Comparison of ENCODE assay signal across 11 mouse cellular contexts in the genomic region with DNA sequence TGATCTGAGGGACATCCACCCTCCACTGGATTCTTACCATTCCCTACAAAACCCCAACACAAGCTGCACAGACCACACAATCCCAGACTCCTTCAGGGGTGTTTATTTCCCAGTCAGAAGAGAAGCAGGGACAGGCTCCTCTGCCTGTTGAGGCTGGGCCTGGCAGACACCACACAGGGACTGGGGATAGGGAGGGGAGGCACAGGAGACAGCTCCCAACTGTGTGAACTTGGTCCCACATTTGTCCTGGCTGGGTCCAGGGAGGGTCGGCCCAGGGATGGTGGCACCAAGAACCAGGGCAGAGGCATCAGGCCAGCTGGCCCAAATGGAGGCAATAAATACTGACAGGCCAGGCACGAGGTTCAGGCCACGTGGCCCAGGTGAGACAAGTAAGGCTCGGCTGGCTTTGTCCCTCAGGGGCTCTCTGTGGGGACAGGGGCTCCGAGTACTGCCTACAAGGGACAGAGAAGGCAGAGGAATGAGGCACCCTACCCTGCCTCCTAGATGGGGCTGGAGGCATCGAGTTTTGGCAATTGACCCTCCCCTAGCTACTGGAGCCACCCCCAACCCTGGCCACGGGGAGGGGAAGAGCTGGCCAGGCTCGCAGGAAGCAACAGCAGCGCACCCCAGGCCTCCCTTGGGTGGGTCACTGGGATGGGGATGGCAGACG. TPM values are rescaled to one million over a fixed set of nuclear protein-coding genes. Genes with fewer than 3 reads are reported as not detected.
DNase-seq lines count a peak whose midpoint lies in the region; ATAC-seq and TF ChIP-seq lines count a peak whose summit lies in the region.
"Had no signal": no experiment of that assay in that cellular context is flagged by ENCODE, and none has a peak within 500 bp of the region (broad histone marks: within the 10 kb centered on the region; RNA-seq: fewer than 3 reads in every experiment).

No protein-coding gene starts in this region.

- H3K27ac ChIP-seq in midbrain, embryonic 10.5 days (replicated peaks): no peak overlapping the region
- H3K27ac ChIP-seq in midbrain, embryonic 14.5 days (replicated peaks; ENCODE audit: low read depth, low read length): no peak overlapping the region
- H3K27ac ChIP-seq in small intestine, adult 2 months (ENCODE audit: insufficient read depth, low read depth, low read length): peak overlapping the region; percentile 93
- H3K27ac ChIP-seq: lung, embryonic 15.5 days had no signal

- H3K4me1 ChIP-seq in midbrain, embryonic 10.5 days: peaks cover 50% of the 10 kb centered on the region
- H3K4me1 ChIP-seq in midbrain, embryonic 14.5 days (ENCODE audit: control insufficient read depth, insufficient read depth, low read length): peaks cover 21% of the 10 kb centered on the region
- H3K4me1 ChIP-seq in small intestine, adult 2 months (ENCODE audit: control insufficient read depth, insufficient read depth, insufficient read length, low read length): peaks cover 41% of the 10 kb centered on the region

- no peak overlapping the region for H3K4me2 ChIP-seq in midbrain, embryonic 14.5 days (ENCODE audit: low read length)
- H3K4me2 ChIP-seq: lung, embryonic 15.5 days had no signal

- peak; percentile 25 to 26 for DNase-seq in cerebellum, postnatal 14 days
- no peak for DNase-seq in cerebellum, adult 8-10 months
- no peak for DNase-seq in midbrain, embryonic 10.5 days (ENCODE audit: low spot score)
- DNase-seq in midbrain, embryonic 14.5 days: no peak
- DNase-seq in kidney, postnatal 14 days: peak; percentile 27
- no peak for DNase-seq in lung, postnatal 25 days (ENCODE audit: low spot score)
- DNase-seq in right cerebral cortex, adult 2 months (ENCODE audit: low spot score in 2 of 2): no peak

- H3K4me3 ChIP-seq in midbrain, embryonic 10.5 days: peak overlapping the region; percentile 92
- H3K4me3 ChIP-seq in midbrain, embryonic 14.5 days (replicated peaks; ENCODE audit: low read depth, low read length): no peak overlapping the region
- H3K4me3 ChIP-seq in small intestine, adult 2 months (ENCODE audit: low read depth, low read length): no peak overlapping the region
- H3K4me3 ChIP-seq: lung, embryonic 15.5 days had no signal

- TF ChIP-seq CTCF in small intestine, adult 2 months (IDR thresholded peaks at IDR 0.05; ENCODE audit: extremely low read depth, insufficient read length, insufficient replicate concordance, low read depth, low read length): no peak

- no peak for TF ChIP-seq POLR2A in small intestine, adult 2 months (IDR thresholded peaks at IDR 0.05; ENCODE audit: low read depth, low read length)

- no peaks in the 10 kb centered on the region for H3K9me3 ChIP-seq in midbrain, embryonic 10.5 days (replicated peaks)
- no peaks in the 10 kb centered on the region for H3K9me3 ChIP-seq in midbrain, embryonic 14.5 days (ENCODE audit: control insufficient read depth, low read length)
- H3K9me3 ChIP-seq: lung, embryonic 15.5 days had no signal

- ATAC-seq in midbrain, embryonic 14.5 days (ENCODE audit: low FRiP score, low TSS enrichment): no peak
- ATAC-seq: inflammation-experienced regulatory T-cells, adult 6 months had no signal

- WGBS in midbrain, embryonic 10.5 days: 89% methylated on average over 10 of the region's 10 CpGs
- WGBS in midbrain, embryonic 14.5 days: 88% methylated on average over 10 of the region's 10 CpGs
- WGBS in small intestine, adult 2 months: 63% methylated on average over 10 of the region's 10 CpGs

- H3K9ac ChIP-seq in midbrain, embryonic 14.5 days (replicated peaks; ENCODE audit: low read length): no peak overlapping the region
- H3K9ac ChIP-seq: lung, embryonic 15.5 days had no signal

- H3K36me3 ChIP-seq in midbrain, embryonic 10.5 days: peaks cover 47% of the 10 kb centered on the region
- peaks cover 27% of the 10 kb centered on the region for H3K36me3 ChIP-seq in midbrain, embryonic 14.5 days (ENCODE audit: control insufficient read depth, insufficient read depth, low read length)
- peaks cover 26% of the 10 kb centered on the region for H3K36me3 ChIP-seq in small intestine, adult 2 months (ENCODE audit: control insufficient read depth, insufficient read depth, low read length)

- H3K27me3 ChIP-seq in midbrain, embryonic 10.5 days (ENCODE audit: low read depth, poor library complexity, severe bottlenecking): no peaks in the 10 kb centered on the region
- H3K27me3 ChIP-seq in midbrain, embryonic 14.5 days (ENCODE audit: control insufficient read depth, insufficient read depth, low read length): no peaks in the 10 kb centered on the region
- H3K27me3 ChIP-seq in small intestine, adult 2 months (ENCODE audit: control insufficient read depth, insufficient read depth, low read length): no peaks in the 10 kb centered on the region
- H3K27me3 ChIP-seq: lung, embryonic 15.5 days had no signal

RNA-seq across cellular contexts. Expression of a gene that starts 3.3 kb away (rescaled TPM):
- 743 and 777 TPM in 2 replicates for polyA plus RNA-seq in midbrain, embryonic 10.5 days (2016; fragmentation: Nextera tagmentation; extraction: Ambion mirVana)
- polyA plus RNA-seq in midbrain, embryonic 14.5 days (2014; fragmentation: Nextera tagmentation; extraction: Ambion mirVana): 353 and 438 TPM in 2 replicates
- 489 and 1,022 TPM in 2 replicates for polyA plus RNA-seq in small intestine, adult 2 months (2012; rRNA removed)

RNA-seq across cellular contexts. Expression of a gene that starts 5.1 kb away (rescaled TPM):
- polyA plus RNA-seq in midbrain, embryonic 10.5 days (2016; fragmentation: Nextera tagmentation; extraction: Ambion mirVana): 534 and 562 TPM in 2 replicates
- 241 and 300 TPM in 2 replicates for polyA plus RNA-seq in midbrain, embryonic 14.5 days (2014; fragmentation: Nextera tagmentation; extraction: Ambion mirVana)
- 442 and 705 TPM in 2 replicates for polyA plus RNA-seq in small intestine, adult 2 months (2012; rRNA removed)

RNA-seq across cellular contexts. Expression of a gene that starts 20.0 kb away (rescaled TPM):
- 605 and 647 TPM in 2 replicates for polyA plus RNA-seq in midbrain, embryonic 10.5 days (2016; fragmentation: Nextera tagmentation; extraction: Ambion mirVana)
- polyA plus RNA-seq in midbrain, embryonic 14.5 days (2014; fragmentation: Nextera tagmentation; extraction: Ambion mirVana): 277 and 282 TPM in 2 replicates
- polyA plus RNA-seq in small intestine, adult 2 months (2012; rRNA removed): 12.0 and 24.0 TPM in 2 replicates

RNA-seq across cellular contexts. Expression of a gene that starts 20.1 kb away (rescaled TPM):
- 216 and 231 TPM in 2 replicates for polyA plus RNA-seq in midbrain, embryonic 10.5 days (2016; fragmentation: Nextera tagmentation; extraction: Ambion mirVana)
- 210 and 266 TPM in 2 replicates for polyA plus RNA-seq in midbrain, embryonic 14.5 days (2014; fragmentation: Nextera tagmentation; extraction: Ambion mirVana)
- polyA plus RNA-seq in small intestine, adult 2 months (2012; rRNA removed): 46.4 and 97.9 TPM in 2 replicates

RNA-seq across cellular contexts. Expression of a gene that starts 27.2 kb away (rescaled TPM):
- not detected in 2 replicates for polyA plus RNA-seq in midbrain, embryonic 10.5 days (2016; fragmentation: Nextera tagmentation; extraction: Ambion mirVana)
- not detected in 2 replicates for polyA plus RNA-seq in midbrain, embryonic 14.5 days (2014; fragmentation: Nextera tagmentation; extraction: Ambion mirVana)
- 0.51 TPM in 1 of 2 replicates, not detected in the other for polyA plus RNA-seq in small intestine, adult 2 months (2012; rRNA removed)
- polyA plus RNA-seq: inflammation-experienced regulatory T-cells, adult 6 months; stomach, embryonic 14.5 days had no signal

Comparison
In these comparisons a context has a peak if more than half of its experiments do, and no peak if none do; other contexts are left out.
1. DNase-seq: peak in cerebellum, postnatal 14 days (2 of 2) and kidney, postnatal 14 days (single experiment); none in cerebellum, adult 8-10 months (single experiment), midbrain, embryonic 10.5 days (single experiment), midbrain, embryonic 14.5 days (single experiment), lung, postnatal 25 days (single experiment) and right cerebral cortex, adult 2 months (0 of 2).
2. RNA of a gene that starts 20.0 kb away (polyA plus RNA-seq): 605 to 647 TPM in midbrain, embryonic 10.5 days and 277 to 282 TPM in midbrain, embryonic 14.5 days; 12.0 to 24.0 TPM in small intestine, adult 2 months; every median in the first group is over 10 times any median in the second.